Mouse (Mus musculus): ENCODE measurements around the gene Gtf3a.

DNA sequence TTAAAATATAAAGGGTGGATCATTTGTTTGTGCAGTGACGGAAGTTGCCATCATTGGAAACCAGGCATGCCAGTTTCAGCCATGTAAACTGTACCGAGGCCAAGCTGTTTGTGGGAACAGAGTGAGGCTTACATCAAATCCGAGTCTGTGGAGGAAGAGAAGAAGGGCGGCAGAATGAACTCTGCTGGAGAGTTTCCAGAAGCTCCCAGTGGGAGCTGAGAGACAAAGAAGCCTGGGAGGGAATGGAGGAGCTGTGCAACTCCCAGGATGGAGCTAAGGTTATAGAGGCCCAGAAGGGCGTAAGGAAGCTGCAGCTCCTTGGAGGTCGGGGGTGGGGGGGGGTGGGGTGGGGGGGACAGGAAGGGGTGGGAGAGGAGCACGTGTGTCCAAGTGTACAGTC, 48.1 kb upstream of the Gtf3a start:
- no peak for TF ChIP-seq CTCF (IDR thresholded peaks at IDR 0.05; ENCODE audit: extremely low read depth, insufficient read depth, insufficient read length, insufficient replicate concordance)
- TF ChIP-seq POLR2A (IDR thresholded peaks at IDR 0.05; ENCODE audit: low read depth, low read length), result no peak

Measured in spleen, adult 2 months (tissue).